Mouse (Mus musculus) megakaryocyte, embryonic 14.5 days (primary cell): ENCODE measurements at regions not wholly inside any gene's neighbourhood (a gene's known extent, or its start where the extent isn't known, plus 50 kb on each side); places are given as distances from the start of the nearest gene placed in this dataset.

ENCODE experiments used
- H3K27me3 ChIP-seq: replicated peaks from 2 replicates; pipeline ENCODE3; 2012; ENCODE audit warnings: inconsistent platforms
- H3K36me3 ChIP-seq: replicated peaks from 2 replicates; pipeline ENCODE3; 2012; ENCODE audit warnings: low read length, inconsistent platforms, mixed read lengths
- H3K4me1 ChIP-seq: 2 replicates; pipeline ENCODE4 v1.6.1; 2012; ENCODE audit warnings: inconsistent platforms
- H3K4me3 ChIP-seq: replicated peaks from 2 replicates; pipeline ENCODE3; 2012; ENCODE audit warnings: moderate library complexity, mild to moderate bottlenecking, inconsistent platforms
- H3K9me3 ChIP-seq: 2 replicates; pipeline ENCODE4 v1.6.1; 2012; ENCODE audit warnings: inconsistent platforms
- FLI1 ChIP-seq: IDR thresholded peaks from 2 replicates; pipeline ENCODE4 v1.6.1; 2012; ENCODE audit warnings: low read length, inconsistent platforms, mixed read lengths
- GATA1 ChIP-seq: IDR thresholded peaks from 3 replicates; pipeline ENCODE4 v1.6.1; 2012; ENCODE audit warnings: mixed read lengths, low read length, inconsistent platforms, borderline replicate concordance

DNA sequence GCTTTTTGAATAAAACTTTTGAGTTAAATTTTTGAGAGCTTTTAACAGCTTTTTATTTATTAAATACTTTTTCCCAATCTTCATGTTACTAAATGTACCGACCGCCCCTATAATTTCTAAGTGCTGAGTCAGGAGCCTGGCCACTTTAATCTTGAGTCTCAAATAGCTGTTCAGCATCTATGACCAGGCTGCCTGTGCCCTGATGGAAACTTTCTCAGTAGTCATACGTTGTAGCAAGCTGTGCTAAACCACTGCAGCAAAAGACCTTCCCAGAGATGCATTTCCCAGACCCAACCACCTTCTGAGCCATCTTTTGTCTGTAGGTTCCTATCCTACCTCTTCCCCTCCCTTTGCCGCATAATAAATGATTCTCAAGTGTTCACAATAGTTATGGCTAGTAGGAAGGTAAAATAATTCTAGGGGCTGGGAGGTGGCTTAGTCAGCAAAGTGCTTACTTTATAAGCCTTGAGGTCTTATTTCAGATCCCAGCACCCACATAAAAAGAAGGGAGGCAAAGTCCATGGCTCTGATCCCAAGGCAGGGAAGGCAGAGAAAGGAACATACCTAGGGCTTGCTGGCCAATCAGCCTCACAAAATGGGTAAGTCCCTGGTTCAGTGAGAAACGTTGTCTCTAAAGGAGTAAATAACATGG, 129.5 kb downstream of the Postn start:
- H3K9me3 ChIP-seq: peaks cover 11% of the 10 kb centered on the region; the same call in 1 of the 2 replicates
- H3K36me3 ChIP-seq: no peaks in the 10 kb centered on the region
- H3K27me3 ChIP-seq: no peaks in the 10 kb centered on the region
- H3K4me3 ChIP-seq: no peak overlapping the region
- no peaks in the 10 kb centered on the region for H3K4me1 ChIP-seq
- no peak for TF ChIP-seq GATA1
- TF ChIP-seq FLI1: no peak

DNA sequence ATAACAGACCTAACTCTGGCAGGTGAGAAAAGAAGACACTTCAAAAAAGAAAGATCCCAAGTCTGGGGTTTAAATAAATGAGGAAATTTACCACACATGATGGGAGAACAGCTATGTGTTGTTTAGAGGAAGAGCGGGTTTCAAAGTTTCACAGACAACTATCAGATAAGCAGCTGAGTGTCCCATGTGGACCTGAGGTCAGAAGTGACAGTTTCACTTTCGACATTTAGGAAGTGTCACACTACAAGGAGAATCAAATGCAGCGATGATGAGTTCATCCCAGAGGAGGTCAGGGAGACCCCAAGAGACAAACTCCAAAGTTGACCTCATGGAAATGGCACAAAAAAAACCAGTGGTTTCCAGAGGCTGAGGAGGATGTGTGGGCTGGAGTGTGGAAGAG, 132.7 kb downstream of the Postn start:
- no peak overlapping the region for H3K4me3 ChIP-seq
- no peaks in the 10 kb centered on the region for H3K27me3 ChIP-seq
- H3K9me3 ChIP-seq: peaks cover 4% of the 10 kb centered on the region; the same call in 1 of the 2 replicates
- no peak for TF ChIP-seq FLI1
- no peak for TF ChIP-seq GATA1
- H3K4me1 ChIP-seq: no peaks in the 10 kb centered on the region
- no peaks in the 10 kb centered on the region for H3K36me3 ChIP-seq

DNA sequence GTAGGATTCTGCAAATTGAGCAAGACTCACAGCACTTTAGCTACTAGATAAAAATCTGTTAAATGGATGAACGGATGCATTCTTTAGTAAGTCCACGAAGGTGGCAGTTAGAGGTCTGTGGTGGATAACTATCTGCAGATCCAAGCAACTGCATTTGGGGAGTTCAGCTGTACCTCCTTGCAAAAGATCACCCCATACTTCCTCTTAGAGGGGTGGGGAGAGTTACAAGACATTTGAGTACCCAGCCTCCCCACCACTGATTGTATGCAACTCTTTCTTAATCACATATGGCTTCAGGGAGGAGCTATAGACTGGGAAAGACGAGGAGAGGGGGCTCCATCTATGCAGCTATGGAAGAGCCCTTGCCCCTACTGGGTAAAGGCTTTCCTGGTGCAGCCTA, 144.1 kb downstream of the Postn start:
- TF ChIP-seq FLI1: no peak
- TF ChIP-seq GATA1: no peak
- H3K4me3 ChIP-seq: no peak overlapping the region

DNA sequence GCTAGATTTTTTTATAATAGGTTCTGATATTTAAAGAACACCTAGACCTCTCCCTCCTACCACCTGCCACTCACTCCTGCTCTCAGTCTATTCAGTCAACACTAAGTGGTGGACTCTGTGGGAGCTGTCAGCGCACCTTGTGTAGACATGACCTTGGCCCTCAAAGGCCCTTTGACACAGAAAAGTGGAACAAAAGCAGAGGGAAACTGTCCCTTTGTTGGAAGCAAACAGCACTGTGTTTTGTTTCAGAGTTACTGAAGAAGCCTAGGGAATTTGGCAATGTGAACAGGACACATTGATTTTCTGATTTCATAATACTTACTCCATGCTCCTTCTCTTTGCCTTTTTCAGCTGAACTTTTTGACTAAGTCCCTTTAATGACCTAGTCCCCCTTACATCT, 146.7 kb downstream of the Postn start:
- H3K27me3 ChIP-seq: no peaks in the 10 kb centered on the region
- no peak overlapping the region for H3K4me3 ChIP-seq
- H3K36me3 ChIP-seq: no peaks in the 10 kb centered on the region
- H3K9me3 ChIP-seq: no peaks in the 10 kb centered on the region
- TF ChIP-seq FLI1: no peak
- TF ChIP-seq GATA1: no peak
- no peaks in the 10 kb centered on the region for H3K4me1 ChIP-seq

More for the DNA sequence above, 144.1 kb downstream of the Postn start:
- no peaks in the 10 kb centered on the region for H3K9me3 ChIP-seq
- H3K4me1 ChIP-seq: no peaks in the 10 kb centered on the region
- H3K36me3 ChIP-seq: no peaks in the 10 kb centered on the region
- H3K27me3 ChIP-seq: no peaks in the 10 kb centered on the region

DNA sequence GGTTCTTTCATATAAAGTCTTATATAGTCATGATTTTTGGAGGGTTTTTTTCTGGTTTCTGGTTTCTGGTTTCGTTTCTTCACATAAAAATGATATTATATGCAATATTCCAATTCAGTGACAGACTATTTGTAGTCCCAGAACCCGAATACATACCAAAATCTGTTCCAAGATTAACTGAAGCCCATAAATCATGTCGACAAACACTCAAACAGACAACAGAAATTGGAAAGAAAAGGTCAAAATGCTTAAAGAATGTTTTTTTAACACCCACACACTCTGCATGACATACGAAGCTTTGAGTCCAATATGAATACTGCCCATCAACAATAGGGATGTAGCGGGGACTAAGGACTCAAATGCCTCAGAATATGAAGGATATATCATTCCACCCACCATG, 148.0 kb downstream of the Postn start:
- TF ChIP-seq FLI1: no peak
- no peak for TF ChIP-seq GATA1
- Histone ChIP-seq H3K4me1 (no peaks in the 10 kb centered on the region), H3K27me3 (no peaks in the 10 kb centered on the region), H3K4me3 (no peak overlapping the region), H3K36me3 (no peaks in the 10 kb centered on the region), H3K9me3 (no peaks in the 10 kb centered on the region)

DNA sequence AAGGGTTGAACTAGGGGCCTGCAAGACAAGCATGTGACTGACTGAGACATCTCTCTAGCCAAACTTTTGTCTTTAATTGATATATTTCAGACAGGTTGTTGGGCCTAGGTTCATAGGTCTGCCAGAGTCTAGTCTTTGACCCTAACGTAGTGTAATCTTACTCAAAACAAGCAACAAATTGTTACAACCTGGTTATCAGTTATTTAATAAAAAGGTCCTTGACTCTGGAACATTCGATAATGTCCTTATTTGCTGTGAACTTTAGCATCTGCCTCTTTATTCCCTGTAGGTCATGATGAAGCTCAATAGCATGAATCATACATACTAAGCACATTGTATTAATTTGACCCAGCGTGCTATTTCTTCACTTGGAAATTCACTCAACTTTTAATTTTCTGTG, 156.3 kb downstream of the Postn start:
- no peak overlapping the region for H3K4me3 ChIP-seq
- 0 out of 2 replicates have a peak, but pooled peaks cover 4% of the 10 kb centered on the region for H3K9me3 ChIP-seq
- H3K27me3 ChIP-seq: no peaks in the 10 kb centered on the region
- H3K36me3 ChIP-seq: no peaks in the 10 kb centered on the region
- no peaks in the 10 kb centered on the region for H3K4me1 ChIP-seq
- no peak for TF ChIP-seq FLI1
- TF ChIP-seq GATA1: no peak

DNA sequence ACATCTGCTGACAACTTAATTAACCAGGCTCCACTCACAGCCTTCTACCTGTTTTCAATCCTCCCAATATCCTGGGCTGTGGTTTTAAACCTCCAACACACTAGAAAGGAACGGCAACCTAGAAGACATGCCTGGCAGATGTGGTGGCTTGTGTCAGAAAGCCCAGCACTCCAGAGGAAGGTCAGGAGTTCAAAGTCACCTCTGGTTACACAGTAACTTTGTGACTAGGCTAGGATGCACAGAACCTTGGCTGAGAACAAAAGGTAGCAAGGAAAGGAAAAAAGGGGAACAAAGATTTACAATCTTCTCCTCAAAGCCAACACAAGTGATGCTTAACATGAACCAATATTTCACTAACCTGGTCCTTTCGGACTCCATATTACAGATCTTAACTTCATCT, 161.8 kb downstream of the Postn start:
- H3K27me3 ChIP-seq: no peaks in the 10 kb centered on the region
- H3K9me3 ChIP-seq: peaks cover 14% of the 10 kb centered on the region
- no peak overlapping the region for H3K4me3 ChIP-seq
- H3K4me1 ChIP-seq: no peaks in the 10 kb centered on the region
- H3K36me3 ChIP-seq: no peaks in the 10 kb centered on the region
- TF ChIP-seq FLI1: no peak
- TF ChIP-seq GATA1: no peak

DNA sequence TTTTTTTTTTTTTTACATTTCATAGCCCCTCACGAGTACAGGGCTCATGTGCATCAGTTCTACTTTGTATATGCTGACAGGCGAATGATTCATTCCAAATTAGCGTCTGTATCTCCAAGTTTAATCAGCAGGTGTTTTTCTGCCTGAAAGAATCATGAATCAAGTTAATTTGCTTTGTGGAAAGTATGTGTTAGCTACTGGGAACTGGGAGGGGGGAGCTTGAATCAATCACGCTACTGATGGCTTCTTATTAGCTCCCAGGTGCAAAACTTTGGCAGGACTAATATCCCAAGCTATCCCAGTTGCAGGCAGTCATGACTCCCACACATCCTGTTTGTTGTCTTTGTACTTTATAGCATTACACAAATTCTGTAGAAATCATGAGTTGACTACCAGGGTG, 165.7 kb downstream of the Postn start:
- Histone ChIP-seq H3K9me3 (peaks cover 20% of the 10 kb centered on the region), H3K4me3 (no peak overlapping the region), H3K4me1 (no peaks in the 10 kb centered on the region), H3K27me3 (no peaks in the 10 kb centered on the region), H3K36me3 (no peaks in the 10 kb centered on the region)
- TF ChIP-seq FLI1: no peak

DNA sequence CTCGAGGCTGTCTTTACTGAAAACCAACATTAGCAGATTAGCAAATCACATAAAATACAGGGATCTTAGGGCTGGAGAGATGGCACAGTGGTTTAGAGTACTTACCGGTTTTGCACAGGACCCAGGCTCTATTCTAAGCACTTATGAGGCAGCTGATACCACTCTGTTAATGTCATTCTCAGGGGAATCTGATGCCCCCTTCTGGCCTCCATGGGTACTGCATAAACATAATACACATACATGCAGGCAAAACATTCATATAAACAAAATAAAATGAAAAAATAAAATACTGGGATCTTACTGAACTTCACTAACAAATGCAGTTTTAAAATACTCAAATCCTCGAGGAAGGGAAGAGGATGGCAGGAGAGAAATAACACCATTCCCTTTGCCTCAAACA, 164.3 kb upstream of the Supt20 start:
- no peaks in the 10 kb centered on the region for H3K27me3 ChIP-seq
- peaks cover 17% of the 10 kb centered on the region for H3K9me3 ChIP-seq
- no peaks in the 10 kb centered on the region for H3K4me1 ChIP-seq
- no peaks in the 10 kb centered on the region for H3K36me3 ChIP-seq
- no peak for TF ChIP-seq FLI1
- no peak for TF ChIP-seq GATA1
- no peak overlapping the region for H3K4me3 ChIP-seq

DNA sequence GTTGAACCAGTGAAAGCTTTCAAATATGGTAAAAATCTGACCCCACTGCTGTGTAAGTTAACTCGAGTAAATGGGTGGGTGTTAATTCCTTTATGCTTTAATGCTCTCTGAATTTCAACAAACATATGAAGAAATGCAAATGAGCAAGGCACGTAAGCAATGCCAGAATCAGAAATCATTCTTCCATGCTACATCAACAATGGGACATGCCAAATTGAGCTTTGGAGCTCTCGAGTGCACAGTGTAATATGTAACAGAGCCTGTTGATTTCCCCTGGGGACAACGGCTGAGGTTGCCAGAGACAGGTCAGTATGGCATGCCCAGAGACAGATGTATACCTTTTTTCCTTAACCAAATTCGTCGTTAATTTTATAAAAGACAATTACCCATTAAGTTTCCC, 162.4 kb upstream of the Supt20 start:
- TF ChIP-seq GATA1 (no peak), FLI1 (no peak)
- H3K9me3 ChIP-seq: peaks cover 17% of the 10 kb centered on the region
- no peaks in the 10 kb centered on the region for H3K4me1 ChIP-seq
- H3K4me3 ChIP-seq: no peak overlapping the region
- H3K36me3 ChIP-seq: no peaks in the 10 kb centered on the region
- no peaks in the 10 kb centered on the region for H3K27me3 ChIP-seq

DNA sequence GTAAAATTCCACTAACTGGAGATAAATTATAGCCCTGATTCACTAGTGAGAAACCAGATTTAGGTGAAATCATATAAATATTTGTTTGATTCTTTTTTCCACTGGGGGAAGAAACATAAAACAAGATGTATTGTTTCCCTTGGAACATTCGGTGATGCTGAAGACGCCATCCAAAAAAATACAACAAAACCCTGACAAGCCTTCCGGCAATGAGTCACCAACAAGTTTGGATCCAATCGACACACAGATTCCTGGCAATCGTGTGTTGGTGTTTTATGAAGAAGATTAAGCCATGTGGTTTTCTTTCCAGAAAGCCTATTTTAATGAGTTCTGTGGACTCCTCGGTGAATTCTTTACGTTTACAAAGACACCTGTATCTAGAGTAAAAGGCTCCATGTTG, 157.2 kb upstream of the Supt20 start:
- H3K4me1 ChIP-seq: peaks cover 6% of the 10 kb centered on the region; the same call in 1 of the 2 replicates
- no peaks in the 10 kb centered on the region for H3K36me3 ChIP-seq
- no peak overlapping the region for H3K4me3 ChIP-seq
- H3K9me3 ChIP-seq: peaks cover 6% of the 10 kb centered on the region; the same call in 1 of the 2 replicates
- TF ChIP-seq GATA1 (no peak), FLI1 (no peak)
- no peaks in the 10 kb centered on the region for H3K27me3 ChIP-seq
